8 mouse cellular contexts compared by ENCODE assay signal in the genomic region with DNA sequence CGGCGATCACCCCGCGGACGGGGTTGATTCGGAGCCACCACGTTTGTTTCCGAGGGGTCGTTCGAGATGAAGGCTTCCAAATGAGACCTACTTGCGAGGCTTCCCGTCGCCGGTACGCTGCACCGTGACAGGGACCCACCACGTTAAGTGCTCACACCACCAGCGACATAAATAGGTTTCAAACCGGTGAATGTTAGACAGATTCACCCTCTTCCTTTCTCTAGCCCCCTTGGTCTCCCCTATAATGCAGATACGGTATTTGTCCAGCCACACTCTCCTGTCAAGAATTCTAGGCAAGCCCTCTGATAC. TPM values are rescaled to one million over a fixed set of nuclear protein-coding genes. Genes with fewer than 3 reads are reported as not detected.
DNase-seq lines count a peak whose midpoint lies in the region; ATAC-seq and TF ChIP-seq lines count a peak whose summit lies in the region.

No protein-coding gene starts in this region.

- H3K27me3 ChIP-seq in heart, embryonic 10.5 days (ENCODE audit: insufficient read depth, poor library complexity, severe bottlenecking) = peaks cover 11% of the 10 kb centered on the region; the same call in 1 of the 2 replicates
- H3K27me3 ChIP-seq in C2C12 (ENCODE audit: control insufficient read depth, insufficient read depth, insufficient read length) = no peaks in the 10 kb centered on the region
- H3K27me3 ChIP-seq in forebrain, embryonic 15.5 days = no peaks in the 10 kb centered on the region
- no peaks in the 10 kb centered on the region for H3K27me3 ChIP-seq in liver, embryonic 16.5 days (ENCODE audit: control insufficient read depth, insufficient read depth, low read depth, low read length)

- no peak for DNase-seq in heart, embryonic 10.5 days (ENCODE audit: low spot score)
- DNase-seq in heart, postnatal 25 days (ENCODE audit: low spot score) = no peak
- DNase-seq in retina, postnatal 1 day = no peak
- DNase-seq in natural killer cell, adult 2 months (ENCODE audit: low spot score in 2 of 2) = no peak
- DNase-seq in spleen, adult 12 weeks (ENCODE audit: low spot score) = no peak

- intact Hi-C loops in heart, postnatal 25 days (cut with DNase I) = loop anchor here (5.0 kb wide), 1 partner anchor 86 kb away; no protein-coding TSS in a partner anchor

- WGBS in heart, embryonic 10.5 days = under 1% methylated on average over 20 of the region's 20 CpGs
- under 1% methylated on average over 20 of the region's 20 CpGs for WGBS in forebrain, embryonic 15.5 days
- 0% methylated on average over 20 of the region's 20 CpGs for WGBS in liver, embryonic 16.5 days (ENCODE audit: insufficient replicate concordance)

- peaks cover 40% of the 10 kb centered on the region for H3K79me3 ChIP-seq in C2C12 (ENCODE audit: low read depth)

- H3K4me2 ChIP-seq in forebrain, embryonic 15.5 days (replicated peaks) = peak overlapping the region; percentile 52
- peak overlapping the region; percentile 74 for H3K4me2 ChIP-seq in liver, embryonic 16.5 days (ENCODE audit: low read depth, low read length)

- peaks cover 35% of the 10 kb centered on the region for H3K4me1 ChIP-seq in heart, embryonic 10.5 days
- H3K4me1 ChIP-seq in forebrain, embryonic 15.5 days = peaks cover 29% of the 10 kb centered on the region
- peaks cover 47% of the 10 kb centered on the region for H3K4me1 ChIP-seq in liver, embryonic 16.5 days (ENCODE audit: control insufficient read depth, low read depth, low read length)

- no peaks in the 10 kb centered on the region for H3K9me3 ChIP-seq in heart, embryonic 10.5 days
- H3K9me3 ChIP-seq in forebrain, embryonic 15.5 days = no peaks in the 10 kb centered on the region
- no peaks in the 10 kb centered on the region for H3K9me3 ChIP-seq in liver, embryonic 16.5 days (replicated peaks; ENCODE audit: control insufficient read depth, low read length)

- H3K9ac ChIP-seq in forebrain, embryonic 15.5 days (replicated peaks) = peak overlapping the region; percentile 86
- H3K9ac ChIP-seq in liver, embryonic 16.5 days (ENCODE audit: low read depth, low read length) = peak overlapping the region; percentile 99

- peaks cover 42% of the 10 kb centered on the region for H3K79me2 ChIP-seq in C2C12 (ENCODE audit: control insufficient read depth, insufficient read depth)

- peaks cover 13% of the 10 kb centered on the region for H3K36me3 ChIP-seq in heart, embryonic 10.5 days
- H3K36me3 ChIP-seq in C2C12 (ENCODE audit: control insufficient read depth, insufficient read depth) = peaks cover 27% of the 10 kb centered on the region
- peaks cover 3% of the 10 kb centered on the region; the same call in 1 of the 2 replicates for H3K36me3 ChIP-seq in forebrain, embryonic 15.5 days
- H3K36me3 ChIP-seq in liver, embryonic 16.5 days (ENCODE audit: control insufficient read depth, insufficient read depth) = peaks cover 13% of the 10 kb centered on the region

- no peak for TF ChIP-seq CTCF in C2C12 (IDR thresholded peaks at IDR 0.05; ENCODE audit: control insufficient read depth, insufficient read depth, insufficient read length)

- peak overlapping the region; percentile 100 for H3K27ac ChIP-seq in heart, embryonic 10.5 days
- peak overlapping the region; percentile 98 for H3K27ac ChIP-seq in forebrain, embryonic 15.5 days (replicated peaks)
- H3K27ac ChIP-seq in liver, embryonic 16.5 days (ENCODE audit: low read length) = peak overlapping the region; percentile 99

- H3K4me3 ChIP-seq in heart, embryonic 10.5 days = peak overlapping the region; percentile 98
- H3K4me3 ChIP-seq in C2C12 (ENCODE audit: insufficient read depth, poor library complexity, severe bottlenecking) = peak overlapping the region; percentile 66
- H3K4me3 ChIP-seq in forebrain, embryonic 15.5 days = peak overlapping the region; percentile 83
- H3K4me3 ChIP-seq in liver, embryonic 16.5 days (ENCODE audit: low read depth, low read length) = peak overlapping the region; percentile 86

- ATAC-seq in forebrain, embryonic 15.5 days (replicated peaks) = peak; percentile 20
- ATAC-seq in liver, embryonic 16.5 days (ENCODE audit: low read depth) = no peak

- peak overlapping the region; percentile 90 for H3ac ChIP-seq in C2C12 (ENCODE audit: control insufficient read depth, insufficient read length, low read depth)

TF ChIP-seq in C2C12, 6 proteins besides CTCF, POLR2A, EP300 and RAD21:
- TF ChIP-seq MYOG (IDR thresholded peaks at IDR 0.05; ENCODE audit: control insufficient read depth, extremely low read depth, insufficient read length) (no peak), MYOD1 (IDR thresholded peaks at IDR 0.05; ENCODE audit: control insufficient read depth, insufficient read length, low read depth) (no peak), USF1 (IDR thresholded peaks at IDR 0.05; ENCODE audit: low read depth) (no peak), FOSL1 (IDR thresholded peaks at IDR 0.05; ENCODE audit: insufficient read depth, low read length, poor library complexity, severe bottlenecking) (no peak), MAX (IDR thresholded peaks at IDR 0.05) (no peak)

RNA-seq across cellular contexts. Expression of a gene that starts 0.5 kb away (rescaled TPM):
- polyA plus RNA-seq in heart, embryonic 10.5 days (2016; fragmentation: Nextera tagmentation; extraction: Ambion mirVana) = 167 and 249 TPM in 2 replicates
- 10 to 100 TPM; 30.5 to 37.1 TPM for total RNA-seq in heart, postnatal 25 days (2021)
- 34.9 TPM for polyA plus RNA-seq in C2C12 (2012; fragmentation: generic; extraction: Trizol)
- polyA plus RNA-seq in forebrain, embryonic 15.5 days (2015; fragmentation: Nextera tagmentation; extraction: Ambion mirVana) = 181 and 205 TPM in 2 replicates
- polyA plus RNA-seq in liver, embryonic 16.5 days (2015; fragmentation: Nextera tagmentation; extraction: Ambion mirVana) = 294 and 338 TPM in 2 replicates

RNA-seq across cellular contexts. Expression of a gene that starts 15.9 kb away (rescaled TPM):
- polyA plus RNA-seq in heart, embryonic 10.5 days (2016; fragmentation: Nextera tagmentation; extraction: Ambion mirVana) = 0.98 and 1.6 TPM in 2 replicates
- total RNA-seq in heart, postnatal 25 days (2021) = 10 to 100 TPM; 14.8 to 20.8 TPM
- polyA plus RNA-seq in C2C12 (2012; fragmentation: generic; extraction: Trizol) = 0.28 TPM
- 0.37 and 0.38 TPM in 2 replicates for polyA plus RNA-seq in forebrain, embryonic 15.5 days (2015; fragmentation: Nextera tagmentation; extraction: Ambion mirVana)
- polyA plus RNA-seq in liver, embryonic 16.5 days (2015; fragmentation: Nextera tagmentation; extraction: Ambion mirVana) = 2.4 and 2.5 TPM in 2 replicates
